Mouse (Mus musculus) liver, embryonic 14.5 days (tissue): ENCODE measurements around the gene Nhlrc1.

Experiments
- CTCF ChIP-seq: IDR thresholded peaks from 2 replicates; pipeline ENCODE4 v1.5.1; 2016; ENCODE audit warnings: antibody characterized with exemption, low read depth, control low read depth
- EP300 ChIP-seq: IDR thresholded peaks from 2 replicates; pipeline ENCODE4 v1.6.1; 2016; ENCODE audit warnings: antibody characterized with exemption, low read depth

- no peak for TF ChIP-seq CTCF
- no peak for TF ChIP-seq EP300
Measured at GRCm38 (mm10) chr13:46975930-46976329, 38.7 kb downstream of the Nhlrc1 start.
